Mouse (Mus musculus): ENCODE results near the gene Gm438. TPM values are rescaled to one million over a fixed set of nuclear protein-coding genes. Genes with fewer than 3 reads are reported as not detected.

The Gm438 gene
- polyA plus RNA-seq (2012): not detected in 2 replicates

DNA sequence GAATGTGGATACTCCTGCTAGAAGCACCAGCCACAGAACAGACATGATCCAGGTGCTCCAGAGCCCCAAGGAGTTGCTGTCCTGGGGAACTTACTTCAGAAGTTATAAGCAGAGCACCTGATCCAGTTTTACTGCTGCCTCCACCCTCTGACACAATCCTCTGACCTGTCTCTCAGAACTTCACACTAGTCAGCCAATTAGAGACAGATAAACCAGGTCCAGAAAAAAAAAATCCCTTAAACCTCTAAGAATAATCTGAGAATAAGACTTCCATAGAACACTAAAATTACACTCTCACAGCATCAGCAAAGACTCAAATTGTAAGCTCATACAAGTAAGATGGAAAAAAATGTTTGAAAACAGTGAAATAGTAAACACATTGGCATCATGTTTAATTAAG is at the start of gene Gm438:
Gene Gm438 (minus strand): TSS at position 101 of the 400 bp plus-strand sequence.
- no peak for TF ChIP-seq GATA1 (IDR thresholded peaks at IDR 0.05; ENCODE audit: low read length)

DNA sequence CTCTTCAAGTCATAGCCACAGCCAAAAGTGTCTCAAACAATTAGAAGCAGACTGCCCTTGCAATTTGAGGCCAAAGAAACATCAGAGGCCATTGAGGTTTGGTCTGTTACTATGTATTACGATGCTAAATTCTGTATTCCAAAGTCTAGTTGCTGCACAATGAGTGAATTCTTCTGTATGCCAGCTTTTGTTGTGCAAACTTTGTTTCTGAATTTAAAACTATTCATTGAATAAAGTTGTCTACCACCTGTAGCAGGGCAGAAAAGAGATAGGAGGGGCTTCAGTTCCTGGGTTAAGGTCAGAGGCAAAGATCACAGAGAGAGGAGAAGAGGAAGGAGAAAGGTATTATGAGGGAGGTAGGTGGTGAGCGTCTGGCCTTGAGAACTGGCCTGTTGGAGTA is 38.3 kb upstream of the Gm438 start:
- TF ChIP-seq GATA1 (IDR thresholded peaks at IDR 0.05; ENCODE audit: low read length): no peak

DNA sequence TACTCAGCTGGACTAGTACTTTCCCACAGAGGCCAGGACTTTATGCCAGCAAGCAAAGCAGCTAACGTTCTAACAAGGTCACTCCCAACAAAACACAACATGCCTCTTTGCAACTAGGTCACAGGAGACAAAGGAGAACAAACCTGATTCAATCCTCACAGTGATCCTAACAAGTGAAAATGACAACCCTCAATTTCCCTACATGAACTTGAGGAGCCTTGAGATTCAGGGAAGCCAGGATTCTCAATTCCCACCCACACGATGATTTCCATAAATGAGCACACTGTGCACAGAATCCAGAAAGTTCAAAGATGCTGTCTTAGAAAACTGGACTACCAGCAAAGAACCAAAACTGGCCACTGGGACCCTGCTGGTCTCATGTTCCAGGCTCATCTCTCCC is 37.6 kb upstream of the Gm438 start:
- TF ChIP-seq GATA1 (IDR thresholded peaks at IDR 0.05; ENCODE audit: low read length): no peak

DNA sequence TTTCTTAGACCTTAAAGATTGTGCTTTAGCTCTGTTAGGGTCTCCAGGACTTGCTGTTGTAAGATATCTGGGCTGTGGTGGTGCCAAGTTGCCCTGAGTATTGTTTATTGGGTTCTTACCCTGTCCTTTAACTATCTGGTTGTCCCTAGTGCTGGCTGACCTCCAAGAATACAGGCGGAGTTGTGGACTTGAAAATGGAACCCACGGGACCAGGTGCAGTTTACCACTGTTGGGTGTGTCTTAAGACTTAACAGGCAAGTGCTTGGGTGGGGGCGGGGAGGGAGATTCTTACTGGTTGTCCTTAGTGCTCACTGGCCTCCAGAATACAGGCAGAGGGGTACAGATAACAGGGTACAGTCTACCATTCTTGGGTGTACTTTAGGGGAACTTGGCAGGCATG is 17.2 kb upstream of the Gm438 start:
- no peak for TF ChIP-seq GATA1 (IDR thresholded peaks at IDR 0.05; ENCODE audit: low read length)

DNA sequence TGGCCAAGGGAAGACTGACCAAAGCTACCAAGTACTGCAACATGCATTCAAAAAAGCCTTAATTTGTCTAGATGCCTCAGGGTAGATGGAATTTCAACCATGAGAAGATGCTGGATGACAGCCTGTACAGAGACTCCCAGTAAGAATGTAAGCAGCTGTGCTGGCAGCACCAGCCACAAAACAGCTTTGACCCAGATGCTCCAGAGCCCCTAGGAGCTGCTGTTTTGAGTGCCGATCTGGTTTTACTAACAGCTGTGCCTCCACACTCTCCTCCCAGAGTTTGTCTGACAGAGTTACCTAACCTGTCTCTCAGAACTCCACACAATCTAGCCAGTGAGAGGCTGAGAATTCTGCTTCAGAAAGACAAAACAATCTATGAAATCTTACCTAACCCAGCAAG is 3.8 kb upstream of the Gm438 start:
- TF ChIP-seq GATA1 (IDR thresholded peaks at IDR 0.05; ENCODE audit: low read length): no peak

DNA sequence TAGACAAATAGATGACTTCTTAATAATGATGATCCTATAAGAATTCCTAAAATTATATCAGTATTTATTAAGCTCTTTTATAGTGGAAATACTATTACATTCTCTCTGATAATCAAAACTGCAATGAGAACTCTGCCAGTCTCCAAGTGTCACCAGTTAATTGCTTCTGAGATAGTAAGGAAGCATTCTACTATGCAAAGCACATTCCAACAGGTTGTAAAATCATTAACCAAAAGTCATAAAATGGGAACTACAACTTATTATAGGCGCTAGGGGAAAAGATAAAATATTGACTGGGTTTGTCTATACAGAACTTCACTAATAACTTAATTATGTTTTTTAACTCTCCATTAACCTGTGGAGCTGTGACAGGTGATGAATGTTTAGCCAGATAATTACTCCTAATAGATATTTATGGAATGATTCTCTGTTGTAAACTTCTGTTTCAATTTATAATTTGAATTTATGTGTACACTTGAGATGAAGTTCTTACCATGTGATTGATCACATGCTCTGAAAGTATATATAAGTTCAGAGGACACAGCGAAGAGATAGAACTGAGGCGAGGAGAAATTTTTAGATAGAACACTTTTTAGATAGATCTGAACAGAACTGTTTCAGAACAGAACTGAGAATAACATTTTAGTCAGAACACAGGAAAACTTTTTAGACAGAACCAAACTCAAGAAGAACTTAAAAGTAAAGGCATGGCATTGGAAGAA is 3.7 kb downstream of the Gm438 start:
- no peak for TF ChIP-seq GATA1 (IDR thresholded peaks at IDR 0.05; ENCODE audit: low read length)

DNA sequence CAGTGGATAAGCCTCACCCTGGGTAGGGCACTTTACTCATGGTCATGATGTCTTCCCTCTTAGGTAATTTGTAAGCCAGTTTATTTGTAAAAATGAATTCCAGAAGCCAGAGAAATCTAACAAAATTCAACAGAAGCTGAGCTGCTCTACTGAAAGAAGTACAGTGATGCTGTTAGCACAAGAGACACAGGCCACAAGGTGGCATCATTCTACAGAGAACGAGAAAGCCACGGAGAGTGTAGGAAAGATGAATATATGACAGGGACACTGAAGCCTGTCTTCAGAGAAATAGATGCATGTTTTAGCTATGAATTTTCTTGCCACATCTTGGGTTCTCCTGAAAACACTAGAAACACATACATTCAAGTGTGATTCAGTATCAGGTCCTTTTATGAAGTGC is 20.7 kb downstream of the Gm438 start:
- TF ChIP-seq GATA1 (IDR thresholded peaks at IDR 0.05; ENCODE audit: low read length): no peak

DNA sequence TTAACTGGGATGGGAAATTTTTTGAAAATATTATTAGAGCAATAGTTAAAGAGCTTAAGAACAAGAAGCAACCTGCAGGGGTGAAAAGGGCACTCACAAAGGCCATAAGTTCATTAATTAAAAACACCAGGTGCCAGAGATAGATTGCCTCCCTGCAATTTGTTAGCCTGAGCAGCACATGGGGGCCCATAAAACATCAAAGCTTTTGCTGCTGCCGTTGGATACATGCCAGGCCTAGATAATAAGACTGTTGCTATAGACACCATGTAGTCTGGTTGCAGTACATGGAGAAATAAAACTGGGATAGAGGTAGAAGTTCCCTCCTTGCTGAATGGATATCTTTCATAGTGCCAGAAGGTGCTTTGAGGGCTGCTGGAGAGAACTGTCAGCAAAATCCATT is 37.2 kb downstream of the Gm438 start:
- no peak for TF ChIP-seq GATA1 (IDR thresholded peaks at IDR 0.05; ENCODE audit: low read length)

Other genes with a start within 250 kb of the Gm438 start
- gene Gm13124, start 221.4 kb downstream of the Gm438 start, polyA plus RNA-seq (2012): not detected in 2 replicates
- not detected in 2 replicates for gene Aadacl4, start 172.9 kb downstream of the Gm438 start, polyA plus RNA-seq (2012)
- gene Gm436, start 100.2 kb downstream of the Gm438 start, polyA plus RNA-seq (2012): not detected in 2 replicates
- gene Gm13178, start 65.2 kb downstream of the Gm438 start, polyA plus RNA-seq (2012): not detected in 2 replicates
- 0.27 and 0.32 TPM in 2 replicates for gene Dhrs3, start 106.2 kb upstream of the Gm438 start, polyA plus RNA-seq (2012)